Mouse (Mus musculus) stomach, postnatal 0 days (tissue): Measurements from ENCODE around the gene Nkpd1.

ENCODE experiments used
- CTCF ChIP-seq: IDR thresholded peaks from 2 replicates; pipeline ENCODE4 v1.5.1; 2016; ENCODE audit warnings: antibody characterized with exemption, low read depth, mild to moderate bottlenecking, moderate library complexity
- EP300 ChIP-seq: optimal IDR thresholded peaks from 2 replicates; pipeline ENCODE3; 2016; ENCODE audit warnings: antibody characterized with exemption

DNA sequence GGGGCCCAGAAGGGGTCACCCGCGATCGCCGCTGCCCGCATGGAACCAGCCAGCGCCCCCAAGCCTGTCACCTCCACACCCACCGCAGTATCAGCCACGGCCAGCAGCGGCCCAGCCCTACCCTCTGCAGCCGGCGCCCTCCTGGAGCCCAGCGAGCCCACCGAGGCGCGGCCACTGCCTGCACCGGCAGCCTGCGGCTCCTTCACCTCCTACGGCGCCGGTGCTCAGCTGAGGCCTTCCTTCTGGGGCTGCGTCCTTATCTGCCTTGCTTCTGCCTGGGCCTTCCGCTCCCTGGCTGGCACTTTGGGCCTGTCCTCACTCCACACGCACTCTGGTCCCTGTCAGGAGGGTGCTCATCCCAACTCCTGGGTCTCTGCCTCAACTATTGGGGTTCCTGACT is 2.4 kb downstream of the Nkpd1 start:
- TF ChIP-seq EP300 (no peak), CTCF (no peak)
